Mouse (Mus musculus) NIH3T3 (cell line): ENCODE measurements around the gene Mtor.
A peak's percentile ranks its signal among the peaks of the same experiment; 100 is the strongest.

Source experiments
- DNase-seq: peaks from one replicate; pipeline ENCODE4 v3.0.0-alpha.2; 2012; ENCODE audit warnings: low read depth

The Mtor gene

GRCm38 (mm10) chr4:148595916-148596315 lies 147.5 kb downstream of the Mtor start:
- DNase-seq, result no peak

DNA sequence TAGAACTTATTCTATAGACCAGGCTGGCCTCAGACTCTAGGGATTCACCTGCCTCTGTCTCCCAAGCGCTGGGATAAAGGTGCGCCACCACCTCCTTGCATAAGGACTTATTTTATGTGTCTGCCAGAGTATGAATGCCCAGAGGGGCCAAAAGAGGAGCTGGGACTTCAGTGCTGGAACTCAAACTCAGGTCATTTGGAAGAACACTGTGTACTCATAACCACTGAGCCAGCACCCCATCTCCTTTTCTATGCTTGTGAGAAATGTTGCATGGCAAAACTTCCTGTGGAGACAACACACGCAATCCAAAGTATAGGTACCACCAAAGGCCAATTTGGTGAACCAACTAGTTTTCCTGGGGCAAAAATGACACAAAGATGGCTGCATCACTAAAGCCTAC lies 148.3 kb downstream of the Mtor start:
- no peak for DNase-seq

GRCm38 (mm10) chr4:148598826-148599225 lies 150.4 kb downstream of the Mtor start:
- no peak for DNase-seq

GRCm38 (mm10) chr4:148600316-148600715 lies 151.9 kb downstream of the Mtor start:
- no peak for DNase-seq

GRCm38 (mm10) chr4:148601871-148602270 lies 153.5 kb downstream of the Mtor start:
- no peak for DNase-seq

DNA sequence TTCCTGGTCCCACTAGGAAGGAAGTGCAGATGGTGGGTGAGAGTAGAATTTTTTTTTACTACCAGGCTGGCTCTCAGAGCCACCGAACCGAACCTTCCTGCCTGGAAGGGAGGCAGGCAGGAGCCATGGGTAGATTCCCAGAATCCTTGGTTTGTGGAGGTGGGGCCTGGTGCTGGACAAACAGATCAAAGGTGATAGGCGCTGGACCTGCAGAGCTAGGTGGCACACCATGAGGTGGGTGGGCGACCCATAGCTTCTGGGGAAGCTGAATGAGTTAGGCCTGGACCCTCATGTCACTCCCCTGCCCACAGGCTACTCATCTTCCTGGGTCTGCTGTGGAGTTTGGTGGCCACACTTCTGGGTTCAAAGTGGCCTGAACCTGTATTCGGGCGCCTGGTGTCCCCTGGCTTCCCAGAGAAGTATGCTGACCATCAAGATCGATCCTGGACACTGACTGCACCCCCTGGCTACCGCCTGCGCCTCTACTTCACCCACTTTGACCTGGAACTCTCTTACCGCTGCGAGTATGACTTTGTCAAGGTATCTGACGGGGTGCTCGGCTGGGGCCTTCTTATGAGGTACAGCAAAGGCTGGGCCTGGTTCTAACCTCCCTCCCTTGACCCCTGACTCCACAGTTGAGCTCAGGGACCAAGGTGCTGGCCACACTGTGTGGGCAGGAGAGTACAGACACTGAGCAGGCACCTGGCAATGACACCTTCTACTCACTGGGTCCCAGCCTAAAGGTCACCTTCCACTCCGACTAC lies 154.1 kb downstream of the Mtor start, which contains the start of gene Masp2:
TSS of gene Masp2 (plus strand) at position 198 of the 764 bp plus-strand sequence.
- no peak for DNase-seq

DNA sequence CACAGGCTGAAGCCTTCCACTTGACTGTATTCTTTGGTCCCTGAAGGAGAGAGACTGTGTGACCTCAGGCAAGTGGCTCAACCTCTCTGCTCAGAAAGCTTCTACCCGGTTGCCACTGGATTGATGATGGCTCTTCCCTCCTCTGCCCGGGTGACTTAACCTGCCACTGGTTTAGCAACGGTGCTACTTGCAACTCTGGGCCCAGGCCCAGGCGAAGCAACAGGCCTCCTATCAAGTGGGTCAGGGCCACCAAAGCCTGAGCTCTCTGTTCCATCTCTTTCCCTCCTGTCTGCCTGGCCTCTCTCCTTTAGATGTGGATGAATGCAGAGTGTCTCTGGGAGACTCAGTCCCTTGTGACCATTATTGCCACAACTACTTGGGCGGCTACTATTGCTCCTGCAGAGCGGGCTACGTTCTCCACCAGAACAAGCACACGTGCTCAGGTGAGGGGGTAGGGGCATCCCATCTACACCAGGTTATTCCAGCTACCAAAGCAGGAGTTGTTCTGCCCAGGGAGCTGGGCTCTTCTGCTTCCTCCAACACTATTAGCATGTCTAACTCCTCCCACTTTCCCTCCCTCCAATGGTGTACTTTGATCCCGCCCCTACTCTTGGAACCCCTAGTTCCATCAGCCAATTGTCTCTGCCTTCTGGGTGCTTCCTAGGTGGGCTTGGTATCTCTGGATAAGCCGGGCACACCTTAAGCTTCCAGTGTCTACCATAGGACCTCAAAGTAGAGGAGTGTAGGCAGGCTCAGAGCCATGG lies 155.1 kb downstream of the Mtor start:
- no peak for DNase-seq

DNA sequence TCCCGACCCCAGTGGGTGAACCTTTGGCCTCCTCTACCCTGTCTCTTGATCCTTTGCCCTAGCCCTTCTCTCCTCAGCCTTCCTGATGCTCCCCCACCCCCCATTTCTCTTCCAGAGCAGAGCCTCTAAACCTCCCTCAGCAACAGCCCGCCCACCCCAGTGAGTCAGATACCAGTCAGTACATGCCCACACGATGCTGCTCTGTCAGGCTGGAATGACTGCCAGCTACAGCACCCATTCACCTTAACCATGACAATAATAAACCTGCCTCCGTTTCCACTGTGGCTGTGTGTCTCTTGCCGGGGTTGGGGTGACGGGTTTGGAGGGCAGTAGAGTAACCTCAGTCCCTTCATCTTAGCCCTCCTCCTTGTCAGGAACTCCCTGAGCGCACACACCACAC lies 155.7 kb downstream of the Mtor start:
- peak; percentile 66 for DNase-seq

- DNase-seq, result peak; percentile 77
Measured at GRCm38 (mm10) chr4:148604541-148605165, 156.2 kb downstream of the Mtor start.
